Mouse (Mus musculus) bone marrow macrophage, adult 2 months (primary cell): ENCODE results near the gene Mrps18a. TPM values are rescaled to one million over a fixed set of nuclear protein-coding genes. Genes with fewer than 3 reads are reported as not detected.

ENCODE experiments used
- H3K27ac ChIP-seq: 2 replicates; pipeline ENCODE4 v1.5.1; 2012; ENCODE audit warnings: low read depth, low read length; ENCODE audit not compliant: insufficient read depth
- H3K4me1 ChIP-seq: 2 replicates; pipeline ENCODE4 v1.6.1; 2012; ENCODE audit warnings: low read length; ENCODE audit not compliant: control insufficient read depth, insufficient read depth
- H3K4me3 ChIP-seq: 2 replicates; pipeline ENCODE4 v1.5.1; 2012; ENCODE audit warnings: mild to moderate bottlenecking, low read length, moderate library complexity; ENCODE audit not compliant: insufficient read depth
- CTCF ChIP-seq: IDR thresholded peaks from 2 replicates; pipeline ENCODE4 v1.5.1; 2012; ENCODE audit warnings: low read depth, mild to moderate bottlenecking, low read length, moderate library complexity
- POLR2A ChIP-seq: IDR thresholded peaks from 2 replicates; pipeline ENCODE4 v1.6.1; 2012; ENCODE audit warnings: mild to moderate bottlenecking, low read depth, low read length, borderline replicate concordance
- polyA plus RNA-seq: library from polyadenylated mRNA; stranded (reverse); fragments of >200 nt; gene quantifications from 2 replicates; pipeline ENCODE4 v1.2.4, GENCODE M21; 2012; ENCODE audit not compliant: missing spikeins, insufficient read depth, insufficient read length

Gene Mrps18a
- polyA plus RNA-seq, 1 experiment: 71.9 TPM

- TF ChIP-seq CTCF (no peak), POLR2A (no peak)
- no peaks in the 10 kb centered on the region for H3K4me1 ChIP-seq
- no peak overlapping the region for H3K27ac ChIP-seq
- no peak overlapping the region for H3K4me3 ChIP-seq
Measured at GRCm38 (mm10) chr17:46098525-46098924, 12.3 kb upstream of the Mrps18a start.

- Histone ChIP-seq H3K4me3 (no peak overlapping the region), H3K27ac (no peak overlapping the region), H3K4me1 (no peaks in the 10 kb centered on the region; the same call in 1 of the 2 replicates)
- TF ChIP-seq CTCF (no peak), POLR2A (no peak)
Measured at GRCm38 (mm10) chr17:46101906-46102305, 8.9 kb upstream of the Mrps18a start.

GRCm38 (mm10) chr17:46102608-46103159 lies 8.1 kb upstream of the Mrps18a start:
- Histone ChIP-seq H3K27ac (no peak overlapping the region), H3K4me1 (no peaks in the 10 kb centered on the region; the same call in 1 of the 2 replicates), H3K4me3 (no peak overlapping the region)
- TF ChIP-seq CTCF (no peak), POLR2A (no peak)

- H3K27ac ChIP-seq: no peak overlapping the region
- H3K4me1 ChIP-seq: no peaks in the 10 kb centered on the region; the same call in 1 of the 2 replicates
- H3K4me3 ChIP-seq: no peak overlapping the region
- no peak for TF ChIP-seq CTCF
- no peak for TF ChIP-seq POLR2A
Measured at GRCm38 (mm10) chr17:46104487-46104886, 6.3 kb upstream of the Mrps18a start.

GRCm38 (mm10) chr17:46108286-46108685 lies 2.5 kb upstream of the Mrps18a start:
- H3K4me1 ChIP-seq: peaks cover 2% of the 10 kb centered on the region; the same call in 1 of the 2 replicates
- TF ChIP-seq CTCF: no peak
- no peak overlapping the region for H3K4me3 ChIP-seq
- H3K27ac ChIP-seq: no peak overlapping the region

GRCm38 (mm10) chr17:46115489-46115888 lies 4.7 kb downstream of the Mrps18a start:
- TF ChIP-seq CTCF (no peak), POLR2A (no peak)
- no peak overlapping the region for H3K4me3 ChIP-seq
- peaks cover 2% of the 10 kb centered on the region; the same call in 1 of the 2 replicates for H3K4me1 ChIP-seq
- no peak overlapping the region for H3K27ac ChIP-seq

- H3K4me3 ChIP-seq: no peak overlapping the region
- no peak for TF ChIP-seq POLR2A
- TF ChIP-seq CTCF: no peak
- H3K4me1 ChIP-seq: peaks cover 2% of the 10 kb centered on the region; the same call in 1 of the 2 replicates
- no peak overlapping the region for H3K27ac ChIP-seq
Measured at GRCm38 (mm10) chr17:46116138-46116537, 5.4 kb downstream of the Mrps18a start.

- peaks cover under 1% of the 10 kb centered on the region; the same call in 1 of the 2 replicates for H3K4me1 ChIP-seq
- TF ChIP-seq CTCF (no peak), POLR2A (no peak)
- no peak overlapping the region for H3K27ac ChIP-seq
- H3K4me3 ChIP-seq: no peak overlapping the region
Measured at GRCm38 (mm10) chr17:46116881-46117280, 6.1 kb downstream of the Mrps18a start.

GRCm38 (mm10) chr17:46117623-46118422 lies 7.0 kb downstream of the Mrps18a start:
- TF ChIP-seq CTCF: no peak
- TF ChIP-seq POLR2A: no peak
- no peak overlapping the region for H3K27ac ChIP-seq
- H3K4me3 ChIP-seq: no peak overlapping the region
- no peaks in the 10 kb centered on the region for H3K4me1 ChIP-seq

- Histone ChIP-seq H3K4me1 (no peaks in the 10 kb centered on the region), H3K27ac (no peak overlapping the region), H3K4me3 (no peak overlapping the region)
- no peak for TF ChIP-seq POLR2A
- no peak for TF ChIP-seq CTCF
Measured at GRCm38 (mm10) chr17:46118423-46118850, 7.7 kb downstream of the Mrps18a start.
